12 mouse cellular contexts compared by ENCODE assay signal in genomic region chr2:146576298-146576905, GRCm38 (mm10).
DNase-seq lines count a peak whose midpoint lies in the region; ATAC-seq and TF ChIP-seq lines count a peak whose summit lies in the region.
"Had no signal": no experiment of that assay in that cellular context is flagged by ENCODE, and none has a peak within 500 bp of the region (broad histone marks: within the 10 kb centered on the region; RNA-seq: fewer than 3 reads in every experiment).

No protein-coding gene starts in this region.

- H3K4me1 ChIP-seq in heart, embryonic 14.5 days (ENCODE audit: control insufficient read depth in 2 of 2, insufficient read depth in 2 of 2, low read length in 2 of 2): peaks cover 9 to 17% of the 10 kb centered on the region in 2 experiments
- H3K4me1 ChIP-seq in heart, postnatal 0 days (ENCODE audit: control insufficient read depth, insufficient read depth): peaks cover 26% of the 10 kb centered on the region
- H3K4me1 ChIP-seq in kidney, embryonic 15.5 days: peaks cover 18% of the 10 kb centered on the region

- H3K9ac ChIP-seq in heart, embryonic 14.5 days (ENCODE audit: low read length): no peak overlapping the region
- H3K9ac ChIP-seq in heart, postnatal 0 days (replicated peaks; ENCODE audit: low read depth, low read length): no peak overlapping the region
- no peak overlapping the region for H3K9ac ChIP-seq in kidney, embryonic 15.5 days
- H3K9ac ChIP-seq: embryonic facial prominence, embryonic 12.5 days had no signal

- H3K4me3 ChIP-seq in heart, embryonic 14.5 days (ENCODE audit: control insufficient read depth in 1 of 2, insufficient read depth in 1 of 2, low read depth in 1 of 2, low read length in 2 of 2): no peak overlapping the region
- H3K4me3 ChIP-seq in heart, postnatal 0 days (ENCODE audit: low read depth, low read length): no peak overlapping the region
- no peak overlapping the region for H3K4me3 ChIP-seq in kidney, embryonic 15.5 days (replicated peaks)
- no peak overlapping the region for H3K4me3 ChIP-seq in macrophage (ENCODE audit: inconsistent target)
- H3K4me3 ChIP-seq: embryonic facial prominence, embryonic 12.5 days had no signal

- DNase-seq in heart, postnatal 10 days: no peak
- peak; percentile 15 for DNase-seq in heart, postnatal 0 days (ENCODE audit: low spot score)
- DNase-seq in urinary bladder, postnatal 14 days (ENCODE audit: low spot score): no peak
- no peak for DNase-seq in spleen, adult 18-20 months
- DNase-seq: cerebellum, postnatal 10 days; thymus, adult 18-20 months had no signal

- WGBS in heart, embryonic 14.5 days: 41% methylated on average over 4 of the region's 4 CpGs
- 47% methylated on average over 4 of the region's 4 CpGs for WGBS in heart, postnatal 0 days
- 38% methylated on average over 4 of the region's 4 CpGs for WGBS in kidney, embryonic 15.5 days
- WGBS in macrophage (ENCODE audit: missing documents): 56% methylated on average over 4 of the region's 4 CpGs

- H3K27ac ChIP-seq in heart, embryonic 14.5 days (replicated peaks in 1 of 2; ENCODE audit: control insufficient read depth in 1 of 2, insufficient read depth in 1 of 2, low read depth in 2 of 2, low read length in 2 of 2): peak overlapping the region; percentile 80 to 83
- peak overlapping the region; percentile 90 for H3K27ac ChIP-seq in heart, postnatal 0 days (ENCODE audit: low read depth)
- peak overlapping the region; percentile 51 for H3K27ac ChIP-seq in kidney, embryonic 15.5 days
- H3K27ac ChIP-seq in macrophage: peak overlapping the region; percentile 24

- TF ChIP-seq CTCF in heart, postnatal 0 days (IDR thresholded peaks at IDR 0.05; ENCODE audit: low read depth): no peak

- no peak for TF ChIP-seq EP300 in heart, postnatal 0 days (IDR thresholded peaks at IDR 0.05; ENCODE audit: low read depth)

- intact Hi-C loops in heart, postnatal 10 days (cut with DNase I): no loop called here

- no peaks in the 10 kb centered on the region for H3K36me3 ChIP-seq in heart, embryonic 14.5 days (ENCODE audit: control insufficient read depth, insufficient read depth, low read length)
- no peaks in the 10 kb centered on the region for H3K36me3 ChIP-seq in heart, postnatal 0 days (replicated peaks; ENCODE audit: control insufficient read depth, insufficient read depth, low read length)
- no peaks in the 10 kb centered on the region for H3K36me3 ChIP-seq in kidney, embryonic 15.5 days
- H3K36me3 ChIP-seq in macrophage (ENCODE audit: inconsistent target): no peaks in the 10 kb centered on the region
- H3K36me3 ChIP-seq: embryonic facial prominence, embryonic 12.5 days had no signal

- H3K4me2 ChIP-seq in heart, embryonic 14.5 days (ENCODE audit: low read length): peak overlapping the region; percentile 14; the same call in 1 of the 2 replicates
- H3K4me2 ChIP-seq in heart, postnatal 0 days (ENCODE audit: low read depth, low read length): no peak overlapping the region
- H3K4me2 ChIP-seq in kidney, embryonic 15.5 days: no peak overlapping the region
- H3K4me2 ChIP-seq: embryonic facial prominence, embryonic 12.5 days; midbrain, embryonic 11.5 days had no signal

- no peaks in the 10 kb centered on the region for H3K9me3 ChIP-seq in heart, embryonic 14.5 days (ENCODE audit: control insufficient read depth, low read length)
- H3K9me3 ChIP-seq in heart, postnatal 0 days (replicated peaks; ENCODE audit: control insufficient read depth, low read length): no peaks in the 10 kb centered on the region
- H3K9me3 ChIP-seq in kidney, embryonic 15.5 days (replicated peaks): no peaks in the 10 kb centered on the region
- H3K9me3 ChIP-seq: embryonic facial prominence, embryonic 12.5 days had no signal

- no peak for ATAC-seq in heart, embryonic 14.5 days (ENCODE audit: insufficient number of reproducible peaks, insufficient read depth, low FRiP score, low read depth)
- ATAC-seq in heart, postnatal 0 days (ENCODE audit: insufficient read depth, low read depth): no peak
- no peak for ATAC-seq in kidney, embryonic 15.5 days (replicated peaks; ENCODE audit: low FRiP score)
- ATAC-seq: forebrain, embryonic 14.5 days had no signal

- no peaks in the 10 kb centered on the region for H3K27me3 ChIP-seq in heart, embryonic 14.5 days (ENCODE audit: control insufficient read depth, insufficient read depth, low read length)
- no peaks in the 10 kb centered on the region for H3K27me3 ChIP-seq in heart, postnatal 0 days (ENCODE audit: control insufficient read depth, insufficient read depth, low read length)
- H3K27me3 ChIP-seq in kidney, embryonic 15.5 days: no peaks in the 10 kb centered on the region
- H3K27me3 ChIP-seq: embryonic facial prominence, embryonic 12.5 days had no signal

- no peaks in the 10 kb centered on the region for H3K79me2 ChIP-seq in macrophage (ENCODE audit: inconsistent target)

Comparison
In these comparisons a context has a peak if more than half of its experiments do, and no peak if none do; other contexts are left out.
1. H3K27ac ChIP-seq: peak in every context shown above with its lines; median percentile 90 in heart, postnatal 0 days; 82 in heart, embryonic 14.5 days; 51 in kidney, embryonic 15.5 days; 24 in macrophage.